Mouse (Mus musculus) megakaryocyte progenitor cell, adult 5-6 weeks (primary cell): ENCODE data around the gene Krt42. TPM values are rescaled to one million over a fixed set of nuclear protein-coding genes. Genes with fewer than 3 reads are reported as not detected.
"Not testable (repeated sequence)": the region's sequence is repeated elsewhere in the genome, so short reads cannot be mapped to it uniquely, and the experiment has no call there.

Experiments used
- ATAC-seq: replicated peaks from 2 replicates; pipeline ENCODE4 v1.8.0; 2016; ENCODE audit warnings: mild to moderate bottlenecking, moderate TSS enrichment, inconsistent platforms; ENCODE audit not compliant: poor library complexity
- total RNA-seq, 2 experiments: library from RNA; stranded (forward) in 1 of 2; stranded (reverse) in 1 of 2; fragments of 157-497, 149-512 nt in 1 of 2; fragments of 200-1000 nt in 1 of 2; gene quantifications; 2 replicates each; pipeline versions ENCODE4 v1.2.3 to v1.2.4; 2015 to 2017

The Krt42 gene
- not detected in 2 replicates for total RNA-seq (2015)
- total RNA-seq (2017), result not detected in 2 replicates

- no peak for ATAC-seq
These were observed at the start of gene Krt42 for GRCm38 (mm10) chr11:100269821-100270332. Gene Krt42 (minus strand): TSS chr11:100269871.

- no peak for ATAC-seq
These were observed 49.1 kb upstream of the Krt42 start for GRCm38 (mm10) chr11:100318529-100319451.

- ATAC-seq, result no peak
These were observed 48.2 kb upstream of the Krt42 start for GRCm38 (mm10) chr11:100317826-100318380.

GRCm38 (mm10) chr11:100315439-100315838 lies 45.8 kb upstream of the Krt42 start:
- no peak for ATAC-seq

- ATAC-seq, result no peak
These were observed 43.8 kb upstream of the Krt42 start for GRCm38 (mm10) chr11:100313424-100313823.

GRCm38 (mm10) chr11:100312096-100312679 lies 42.5 kb upstream of the Krt42 start:
- no peak for ATAC-seq

- ATAC-seq, result no peak
These were observed 42.0 kb upstream of the Krt42 start for GRCm38 (mm10) chr11:100311656-100312055.

GRCm38 (mm10) chr11:100308672-100309071 lies 39.0 kb upstream of the Krt42 start:
- not testable (repeated sequence) for ATAC-seq

GRCm38 (mm10) chr11:100307900-100308299 lies 38.2 kb upstream of the Krt42 start:
- ATAC-seq, result no peak

- ATAC-seq, result no peak
These were observed 31.6 kb upstream of the Krt42 start for GRCm38 (mm10) chr11:100301292-100301691.

- peak; percentile 58 for ATAC-seq
These were observed 30.6 kb upstream of the Krt42 start for GRCm38 (mm10) chr11:100300293-100300692.

- ATAC-seq, result peak; percentile 84
These were observed 28.8 kb upstream of the Krt42 start for GRCm38 (mm10) chr11:100298274-100299036.

GRCm38 (mm10) chr11:100297801-100298200 lies 28.1 kb upstream of the Krt42 start:
- ATAC-seq, result peak; percentile 29

GRCm38 (mm10) chr11:100295308-100295707 lies 25.6 kb upstream of the Krt42 start:
- peak; percentile 91 for ATAC-seq

- ATAC-seq, result no peak
These were observed 23.2 kb upstream of the Krt42 start for GRCm38 (mm10) chr11:100292884-100293283.

- ATAC-seq, result no peak
These were observed 20.6 kb upstream of the Krt42 start for GRCm38 (mm10) chr11:100290235-100290634.

- no peak for ATAC-seq
These were observed 19.3 kb upstream of the Krt42 start for GRCm38 (mm10) chr11:100288942-100289341.

- ATAC-seq, result no peak
These were observed 17.4 kb upstream of the Krt42 start for GRCm38 (mm10) chr11:100287024-100287423.

- ATAC-seq, result no peak
These were observed 15.3 kb upstream of the Krt42 start for GRCm38 (mm10) chr11:100284988-100285387.

- peak; percentile 87 for ATAC-seq
These were observed 12.9 kb upstream of the Krt42 start for GRCm38 (mm10) chr11:100282549-100282948.
